Mouse (Mus musculus): ENCODE data around the gene Ccl3.

Gene Ccl3

DNA sequence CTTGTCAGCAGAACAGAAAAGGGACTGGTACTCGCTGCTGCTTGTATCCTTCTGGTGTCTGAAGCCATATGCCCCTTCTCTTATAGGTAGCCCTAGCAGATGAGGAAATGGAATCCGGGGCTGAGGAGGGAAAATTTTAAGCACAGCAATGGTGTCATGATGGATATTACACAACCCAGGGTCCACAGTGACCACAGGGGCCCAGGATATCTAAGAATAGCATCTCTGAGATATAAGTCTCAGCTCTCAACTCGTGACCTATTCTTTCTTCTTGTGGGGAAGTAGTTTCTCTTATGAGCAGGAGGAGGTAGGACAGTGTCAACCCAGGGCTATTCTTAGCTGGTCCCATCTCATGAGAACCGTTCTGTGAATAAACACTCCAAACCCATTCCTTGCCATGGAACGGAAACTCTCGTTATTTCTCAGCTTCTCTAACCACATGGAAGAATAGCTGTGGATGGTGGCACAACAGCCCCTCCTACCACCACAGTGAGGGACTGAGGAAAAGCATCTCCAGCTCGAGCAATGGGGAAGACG, at the start of gene Ccl3:
TSS of gene Ccl3 (minus strand) at position 51 of the 537 bp plus-strand sequence.
- DNase-seq (ENCODE audit: low read depth in 1 of 2, low spot score in 2 of 2) = peak; percentile 57 to 63

- no peak for DNase-seq (ENCODE audit: low read depth in 1 of 2, low spot score in 2 of 2)
Measured at GRCm38 (mm10) chr11:83692008-83692407, 42.9 kb upstream of the Ccl3 start.

- DNase-seq (ENCODE audit: low read depth in 1 of 2, low spot score in 2 of 2) = no peak
Measured at GRCm38 (mm10) chr11:83689918-83690317, 40.8 kb upstream of the Ccl3 start.

GRCm38 (mm10) chr11:83675665-83676064, 26.5 kb upstream of the Ccl3 start:
- DNase-seq (ENCODE audit: low read depth in 1 of 2, low spot score in 2 of 2) = no peak

- no peak for DNase-seq (ENCODE audit: low read depth in 1 of 2, low spot score in 2 of 2)
Measured at GRCm38 (mm10) chr11:83671743-83672142, 22.6 kb upstream of the Ccl3 start.

GRCm38 (mm10) chr11:83663532-83663931, 14.4 kb upstream of the Ccl3 start:
- no peak for DNase-seq (ENCODE audit: low read depth in 1 of 2, low spot score in 2 of 2)

DNA sequence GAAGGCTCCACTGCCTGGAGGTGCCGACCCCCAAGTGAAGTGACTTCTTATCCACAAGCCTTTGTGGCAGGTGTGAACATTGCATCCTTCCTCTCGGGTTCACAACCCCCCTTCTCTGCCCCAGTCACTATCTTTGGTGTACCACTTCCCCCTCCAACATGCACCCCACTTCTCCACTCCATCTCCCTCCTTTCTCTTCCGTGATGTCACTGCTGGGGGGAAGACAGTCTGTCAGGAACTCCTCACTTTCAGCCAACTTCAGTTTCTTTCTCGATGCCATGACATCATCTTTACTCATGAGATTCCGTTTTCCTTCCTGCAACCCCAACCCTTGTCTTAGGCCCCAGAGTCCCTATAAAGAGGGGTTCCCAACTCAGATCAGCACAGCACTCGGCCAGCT, 13.0 kb upstream of the Ccl3 start, which contains the start of gene Ccl4:
TSS of gene Ccl4 (plus strand) at position 381 of the 400 bp plus-strand sequence.
- no peak for DNase-seq (ENCODE audit: low read depth in 1 of 2, low spot score in 2 of 2)

DNA sequence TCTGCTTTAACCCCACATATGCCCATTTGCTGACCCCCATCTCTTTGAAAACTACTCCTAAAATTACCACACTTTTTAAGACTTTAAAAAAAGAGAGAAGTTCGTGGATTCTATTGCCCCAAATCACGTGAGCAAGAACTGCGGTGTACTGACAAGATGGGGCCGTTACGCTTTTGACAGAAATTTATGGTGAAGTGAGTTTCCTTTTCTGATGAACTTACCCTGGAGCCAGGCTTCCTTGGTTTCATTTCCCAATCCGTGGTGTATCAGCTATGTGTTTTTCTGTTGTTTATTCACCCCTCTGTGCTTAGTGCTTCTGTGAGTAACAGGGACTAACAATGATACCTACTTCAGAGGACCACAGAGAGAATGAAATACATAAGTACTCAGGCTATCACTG, 9.6 kb upstream of the Ccl3 start:
- DNase-seq (ENCODE audit: low read depth in 1 of 2, low spot score in 2 of 2) = peak in 1 of 2 experiments; percentile 34

DNA sequence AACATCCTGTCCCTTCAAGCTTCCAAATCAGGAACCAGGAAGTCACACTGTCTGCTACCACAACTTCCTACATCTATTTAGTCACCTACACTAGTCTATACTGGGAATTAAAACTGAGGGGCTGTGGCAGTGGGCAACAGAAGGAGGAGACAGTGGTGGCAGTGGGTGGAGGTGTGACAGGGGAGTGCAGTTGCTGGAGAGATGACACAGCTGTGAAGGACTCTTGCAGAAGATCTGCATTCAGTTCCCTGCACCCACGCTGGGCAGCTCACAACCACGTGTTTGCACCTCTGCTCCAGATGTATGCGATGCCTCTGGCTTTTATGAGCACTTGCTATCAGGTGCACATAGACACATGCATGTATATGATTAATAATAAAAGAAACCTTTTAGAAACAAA, 8.4 kb upstream of the Ccl3 start:
- DNase-seq (ENCODE audit: low read depth in 1 of 2, low spot score in 2 of 2) = no peak

- DNase-seq (ENCODE audit: low read depth in 1 of 2, low spot score in 2 of 2) = no peak
Measured at GRCm38 (mm10) chr11:83654606-83655005, 5.5 kb upstream of the Ccl3 start.

DNA sequence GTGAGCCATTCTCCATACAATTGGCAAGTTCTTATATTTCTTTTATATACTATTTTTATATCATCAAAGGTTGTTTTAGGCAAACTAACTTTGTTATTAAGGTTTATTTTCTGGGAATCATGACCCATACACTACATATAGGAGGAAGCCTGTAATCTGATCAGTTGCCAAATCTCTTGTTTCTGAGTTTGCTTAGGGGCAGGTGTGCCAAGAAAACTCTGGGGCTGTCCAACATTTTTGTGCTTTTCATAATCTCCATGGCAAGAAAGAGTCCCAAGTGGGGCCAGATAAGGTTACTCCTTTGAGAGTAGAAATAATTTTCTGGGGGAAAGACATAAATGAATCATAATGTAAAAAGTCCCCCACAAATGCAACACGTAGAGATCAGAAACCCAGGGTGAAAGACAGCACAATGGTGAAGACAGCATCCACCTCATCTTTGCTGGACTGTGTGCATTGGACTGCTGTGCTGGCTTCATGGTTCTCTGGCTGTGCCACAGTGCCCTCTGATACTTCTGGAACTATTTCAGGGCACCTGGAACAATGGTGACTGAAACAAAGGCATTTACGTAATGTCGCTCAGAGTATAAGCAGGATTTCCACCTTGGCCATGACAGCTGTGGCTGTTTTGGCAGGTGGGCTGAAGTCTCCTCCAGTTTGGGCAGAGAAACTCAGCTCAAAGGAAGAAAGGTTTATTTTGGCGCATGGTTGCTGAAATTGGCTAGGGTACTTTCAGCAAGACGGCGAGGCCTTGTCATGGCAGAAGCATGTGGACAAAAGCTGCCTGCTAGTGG, 2.6 kb downstream of the Ccl3 start:
- no peak for DNase-seq (ENCODE audit: low read depth in 1 of 2, low spot score in 2 of 2)

DNA sequence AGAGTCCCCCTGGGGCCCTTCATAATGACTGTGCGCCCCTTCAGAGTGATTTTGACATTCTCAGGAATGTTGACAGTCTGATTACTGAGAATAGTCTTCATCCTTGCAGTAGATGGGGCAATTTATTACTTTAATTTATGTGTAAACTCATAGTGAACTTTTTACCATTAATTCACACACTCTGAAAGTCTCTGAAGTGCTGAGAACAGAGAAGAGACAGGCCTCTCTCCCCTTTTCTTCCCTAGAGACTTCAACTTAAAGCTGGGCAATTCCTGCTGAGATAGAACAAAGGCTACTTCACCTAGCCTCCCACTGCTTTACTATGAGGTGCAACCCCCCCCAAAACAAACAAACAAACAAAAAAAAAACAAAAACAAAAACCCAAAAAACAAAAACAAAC, 3.6 kb downstream of the Ccl3 start, which contains the start of gene Rpl9-ps1:
TSS of gene Rpl9-ps1 (minus strand) at position 101 of the 400 bp plus-strand sequence.
- no peak for DNase-seq (ENCODE audit: low read depth in 1 of 2, low spot score in 2 of 2)

GRCm38 (mm10) chr11:83641216-83641615, 7.9 kb downstream of the Ccl3 start:
- no peak for DNase-seq (ENCODE audit: low read depth in 1 of 2, low spot score in 2 of 2)

DNA sequence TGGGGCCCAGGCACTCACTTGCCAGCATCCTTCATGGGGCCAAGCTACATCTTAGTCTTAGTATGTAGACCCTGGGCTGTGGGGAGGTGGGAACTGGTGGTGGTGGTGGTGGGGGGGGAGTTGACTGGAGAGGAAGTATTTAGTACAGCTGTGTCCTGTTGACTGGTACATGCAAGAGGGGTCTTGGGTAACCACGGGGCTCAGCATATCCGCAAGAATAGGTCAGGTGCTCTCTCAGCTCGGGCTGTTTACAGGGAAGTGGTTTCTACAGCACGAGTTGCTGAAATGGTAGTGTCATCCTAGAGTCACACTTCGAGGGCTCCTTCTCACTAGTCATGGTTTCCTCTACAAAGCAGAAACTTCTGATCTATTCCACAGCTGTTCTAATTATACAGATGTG, 9.0 kb downstream of the Ccl3 start:
- peak; percentile 59 to 64 for DNase-seq (ENCODE audit: low read depth in 1 of 2, low spot score in 2 of 2)

DNA sequence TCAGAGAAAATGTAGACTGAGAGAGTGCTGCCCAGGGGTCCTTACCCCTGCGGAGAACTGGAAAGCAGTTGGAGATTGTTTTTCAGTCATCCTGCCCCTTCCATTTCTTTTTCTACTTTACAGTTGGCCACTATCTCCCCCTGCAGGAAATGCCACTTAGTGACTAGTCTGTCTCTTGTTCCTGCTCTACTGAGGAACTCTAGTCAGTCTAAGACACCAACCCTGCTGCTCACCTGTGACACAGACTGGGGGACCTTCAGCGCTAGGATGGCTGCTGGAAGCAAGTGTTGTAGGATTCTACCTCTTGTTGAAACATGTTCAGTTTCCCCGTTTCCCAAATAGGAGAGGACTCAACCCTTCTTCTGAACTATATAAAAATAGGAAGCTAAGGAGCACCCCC, 9.6 kb downstream of the Ccl3 start:
- DNase-seq (ENCODE audit: low read depth in 1 of 2, low spot score in 2 of 2) = peak in 1 of 2 experiments; percentile 40

- no peak for DNase-seq (ENCODE audit: low read depth in 1 of 2, low spot score in 2 of 2)
Measured at GRCm38 (mm10) chr11:83638934-83639333, 10.2 kb downstream of the Ccl3 start.

- DNase-seq (ENCODE audit: low read depth in 1 of 2, low spot score in 2 of 2) = no peak
Measured at GRCm38 (mm10) chr11:83636742-83637235, 12.4 kb downstream of the Ccl3 start.

DNA sequence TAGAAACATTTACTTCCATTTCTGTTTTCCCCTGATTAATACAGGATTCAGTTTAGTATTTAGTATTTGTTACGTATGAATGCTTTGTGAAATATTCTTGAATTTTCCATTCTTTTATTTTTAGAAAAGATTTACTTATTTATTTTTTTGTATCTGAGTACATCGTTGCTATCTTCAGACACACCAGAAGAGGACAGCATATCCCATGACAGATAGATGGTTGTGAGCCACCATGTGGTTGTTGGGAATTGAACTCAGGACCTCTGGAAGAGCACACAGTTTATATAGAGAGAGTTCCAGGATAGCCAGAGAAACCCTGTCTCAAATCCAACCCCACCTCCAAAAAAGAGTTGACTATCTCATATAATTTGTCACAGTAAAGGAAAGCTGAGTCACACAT, 14.3 kb downstream of the Ccl3 start:
- DNase-seq (ENCODE audit: low read depth in 1 of 2, low spot score in 2 of 2) = no peak

DNA sequence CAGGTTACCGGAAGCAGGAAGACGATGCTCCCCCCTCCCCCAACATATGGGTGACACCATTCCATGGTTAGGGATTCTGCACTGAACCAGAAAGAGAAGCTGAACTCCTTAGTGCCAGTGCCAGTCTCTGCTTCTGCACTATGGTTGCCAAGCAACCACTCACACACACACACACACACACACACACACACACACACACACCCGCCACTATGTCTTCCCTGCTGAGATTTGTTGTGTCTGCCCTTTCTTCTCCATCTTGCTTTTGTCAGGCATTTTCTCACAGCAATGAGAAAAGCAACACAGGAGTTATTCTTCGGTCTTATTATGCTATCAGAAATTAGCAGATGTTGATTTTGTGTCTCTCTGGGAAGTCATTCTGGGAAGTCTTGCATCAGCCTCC, 14.7 kb downstream of the Ccl3 start:
- no peak for DNase-seq (ENCODE audit: low read depth in 1 of 2, low spot score in 2 of 2)

- no peak for DNase-seq (ENCODE audit: low read depth in 1 of 2, low spot score in 2 of 2)
Measured at GRCm38 (mm10) chr11:83632744-83633143, 16.4 kb downstream of the Ccl3 start.

DNA sequence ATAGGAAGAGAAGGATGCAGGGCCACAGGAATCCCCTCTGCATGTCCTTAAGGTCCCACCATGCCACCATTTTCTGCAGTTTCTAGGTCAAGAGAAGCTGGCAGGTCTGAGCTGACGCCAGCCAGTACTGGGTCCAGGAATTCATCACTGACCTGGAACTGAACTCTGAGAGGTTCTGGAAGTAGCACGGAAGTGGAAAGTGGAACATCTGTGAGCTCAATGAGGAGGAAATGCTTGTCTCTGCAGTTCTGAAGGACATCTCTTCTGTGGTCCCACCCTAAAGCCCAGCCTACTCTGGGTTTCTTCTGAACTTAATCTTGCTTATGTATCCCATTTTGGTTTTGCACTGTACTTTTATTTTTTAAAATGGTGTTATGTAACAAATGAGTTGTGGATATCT, 18.1 kb downstream of the Ccl3 start:
- DNase-seq (ENCODE audit: low read depth in 1 of 2, low spot score in 2 of 2) = no peak

GRCm38 (mm10) chr11:83630630-83631029, 18.5 kb downstream of the Ccl3 start:
- no peak for DNase-seq (ENCODE audit: low read depth in 1 of 2, low spot score in 2 of 2)

GRCm38 (mm10) chr11:83628808-83629207, 20.3 kb downstream of the Ccl3 start:
- no peak for DNase-seq (ENCODE audit: low read depth in 1 of 2, low spot score in 2 of 2)
